Mouse (Mus musculus) cerebellum, adult (tissue): ENCODE measurements at regions not wholly inside any gene's neighbourhood (a gene's known extent, or its start where the extent isn't known, plus 50 kb on each side); places are given as distances from the start of the nearest gene placed in this dataset.

Experiments
- ATAC-seq: cut with Nextera tagmentation; 2 replicates; pipeline ENCODE4 v1.9.2; 2017; ENCODE audit warnings: mild to moderate bottlenecking, moderate library complexity, mixed read lengths; ENCODE audit not compliant: insufficient number of reproducible peaks, low FRiP score, low TSS enrichment

DNA sequence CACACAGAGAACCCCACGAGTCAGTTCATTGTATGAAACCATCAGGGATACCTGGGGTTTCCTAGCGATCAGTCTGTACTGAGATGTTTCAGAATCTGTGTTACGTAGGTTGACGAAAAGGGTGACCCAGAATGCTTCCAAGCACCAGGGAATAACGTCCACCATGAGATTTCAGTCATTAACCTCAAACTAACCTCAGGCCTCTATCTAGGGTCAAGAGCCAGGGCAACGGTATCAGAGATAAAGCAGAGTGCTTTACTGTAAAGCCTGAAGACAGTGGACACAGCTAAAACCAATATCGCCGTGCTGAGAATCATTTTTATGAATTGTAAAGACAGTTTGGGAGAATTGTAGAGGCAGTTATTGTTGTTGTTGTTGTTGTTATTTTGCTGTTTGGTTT is 52.9 kb upstream of the Errfi1 start:
- no peak for ATAC-seq

DNA sequence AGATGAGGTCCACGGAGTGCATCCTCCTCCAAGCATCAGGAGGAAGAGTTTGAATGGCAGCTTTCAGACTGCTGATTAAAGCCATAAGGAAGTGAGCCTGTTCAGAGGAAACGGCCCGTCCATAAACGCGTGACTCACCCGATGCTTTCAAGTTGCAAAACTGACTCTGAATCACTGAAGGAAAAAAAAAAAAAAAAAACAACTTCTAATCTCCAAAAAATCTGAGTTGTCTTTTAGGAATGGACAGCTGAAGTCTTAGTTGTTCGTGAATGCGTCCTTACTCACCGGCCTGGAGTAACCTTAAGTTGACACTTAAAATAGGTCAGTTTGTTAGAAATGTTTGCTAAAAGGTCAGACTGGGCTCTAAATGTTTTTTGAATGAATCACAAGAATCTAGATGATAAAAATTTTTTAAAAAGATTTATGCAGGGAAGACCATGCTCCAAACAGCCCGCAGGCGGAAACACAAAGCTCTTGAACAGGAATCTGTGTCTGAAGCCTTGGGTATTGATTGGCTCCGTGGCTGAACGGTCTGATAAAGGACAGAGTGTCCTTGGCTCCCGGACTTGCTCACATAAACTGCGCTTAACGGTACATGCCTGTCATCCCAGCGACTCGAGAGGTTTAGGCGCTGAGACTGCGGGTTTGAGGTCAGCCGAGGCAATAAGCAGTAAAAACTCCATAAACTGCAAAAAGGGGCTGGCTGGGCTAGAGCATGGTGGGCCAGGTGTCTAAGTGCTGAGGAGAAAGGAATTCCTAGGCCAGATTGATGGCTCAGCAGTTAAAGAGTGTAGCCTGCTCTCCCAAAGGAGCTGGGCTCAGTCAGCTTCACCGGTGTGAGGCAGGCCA is 53.9 kb upstream of the Errfi1 start:
- ATAC-seq: no peak

DNA sequence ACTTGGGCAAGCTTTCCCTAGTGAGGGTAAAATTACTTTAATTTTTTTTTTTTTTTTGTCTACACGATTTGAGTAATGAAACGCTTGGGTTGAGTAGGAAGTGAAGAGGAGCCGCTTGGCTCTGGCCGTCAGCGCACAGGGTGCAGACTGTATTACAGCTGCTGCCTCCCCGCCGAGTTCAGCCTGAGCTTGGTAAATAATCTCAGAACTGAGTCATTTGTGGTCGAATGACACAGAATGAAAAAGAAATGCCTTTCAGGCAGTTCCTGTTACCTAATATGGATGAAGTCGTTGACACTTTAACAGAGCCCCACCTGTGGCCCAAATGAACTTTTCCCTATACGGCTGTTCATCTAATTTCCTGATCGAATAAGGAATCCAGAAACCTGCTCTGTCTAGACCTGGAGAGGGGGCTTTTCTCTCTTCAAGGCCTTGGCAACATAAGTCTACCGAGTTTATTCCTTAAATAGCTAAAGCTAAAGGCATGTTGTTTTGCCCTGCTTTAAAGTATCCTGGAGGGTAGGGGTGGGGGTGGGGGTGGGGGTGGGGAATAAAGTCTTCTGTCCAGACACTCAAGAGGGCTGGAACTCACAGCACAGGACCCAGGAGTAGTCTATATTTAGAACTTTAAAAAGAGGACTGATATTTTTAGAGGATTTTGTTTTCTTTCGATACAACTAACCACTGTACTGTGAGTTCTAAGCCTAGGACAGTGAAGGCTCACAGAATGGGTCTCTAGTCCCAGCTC is 54.8 kb upstream of the Errfi1 start:
- no peak for ATAC-seq

DNA sequence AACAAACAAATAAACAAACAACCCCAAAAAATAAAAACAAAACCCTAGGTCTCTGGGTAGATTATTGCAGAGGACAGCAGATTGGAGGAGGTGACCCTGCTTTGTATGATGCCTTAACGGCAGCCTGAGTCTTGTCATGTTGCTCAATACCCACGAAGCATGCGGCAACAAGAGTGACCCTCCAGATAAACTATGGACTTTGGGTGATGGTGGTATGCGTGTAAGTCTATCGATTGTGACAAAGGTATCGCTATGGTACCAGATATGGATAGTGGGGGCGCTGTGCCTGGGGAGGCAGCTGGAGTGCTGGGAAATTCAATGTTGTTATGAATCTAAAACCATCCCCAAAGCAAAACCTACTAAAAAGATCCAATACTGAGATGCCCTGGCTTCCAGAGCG is 55.4 kb upstream of the Errfi1 start:
- no peak for ATAC-seq

GRCm38 (mm10) chr4:150797057-150797456 is 56.7 kb upstream of the Errfi1 start:
- ATAC-seq: no peak

GRCm38 (mm10) chr4:150794878-150795277 is 58.8 kb upstream of the Errfi1 start:
- ATAC-seq: no peak

GRCm38 (mm10) chr4:150794257-150794794 is 59.4 kb upstream of the Errfi1 start:
- no peak for ATAC-seq

- no peak for ATAC-seq
Observed at GRCm38 (mm10) chr4:150793146-150793545, 60.6 kb upstream of the Errfi1 start.

DNA sequence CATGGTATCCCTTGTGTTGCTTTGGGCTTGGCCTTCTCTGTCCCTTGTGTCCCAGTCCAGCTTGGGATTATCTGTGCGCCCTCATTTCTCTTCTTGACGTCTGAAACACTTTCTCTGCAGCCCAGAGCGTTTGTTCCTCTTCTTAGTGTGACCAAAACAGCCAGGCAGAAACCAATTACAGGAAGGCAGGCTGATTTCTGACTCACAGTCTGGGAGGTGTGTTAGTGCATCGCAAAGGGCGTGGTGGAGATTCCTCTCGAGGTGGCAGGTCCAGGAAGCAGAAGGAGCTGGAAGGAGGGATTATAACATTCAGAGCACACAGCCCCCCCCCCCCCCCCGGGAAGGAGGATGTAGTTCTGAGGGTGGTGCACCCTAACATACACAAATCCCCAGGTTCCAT is 64.6 kb upstream of the Errfi1 start:
- ATAC-seq: no peak

- no peak for ATAC-seq
Observed at GRCm38 (mm10) chr4:150787113-150787512, 66.6 kb upstream of the Errfi1 start.

DNA sequence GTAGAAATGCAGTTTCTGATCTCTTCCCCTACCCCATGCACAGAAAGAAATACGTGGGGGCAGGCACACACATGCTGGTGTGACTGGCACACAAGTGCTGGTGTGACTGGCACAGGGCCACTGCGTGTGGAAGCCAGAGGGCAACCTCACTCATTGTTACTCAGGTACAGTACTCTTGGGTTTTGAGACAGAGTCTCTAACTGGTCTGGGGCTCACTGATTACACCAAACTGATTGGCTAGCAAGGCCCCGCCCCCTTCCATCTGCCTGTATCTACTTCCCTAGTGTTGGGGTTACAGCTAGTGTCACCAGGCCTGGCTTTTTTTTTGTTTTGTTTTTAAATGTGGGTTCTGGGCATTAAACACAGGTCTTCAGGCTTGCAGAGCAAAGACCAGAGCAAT is 67.1 kb upstream of the Errfi1 start:
- no peak for ATAC-seq

DNA sequence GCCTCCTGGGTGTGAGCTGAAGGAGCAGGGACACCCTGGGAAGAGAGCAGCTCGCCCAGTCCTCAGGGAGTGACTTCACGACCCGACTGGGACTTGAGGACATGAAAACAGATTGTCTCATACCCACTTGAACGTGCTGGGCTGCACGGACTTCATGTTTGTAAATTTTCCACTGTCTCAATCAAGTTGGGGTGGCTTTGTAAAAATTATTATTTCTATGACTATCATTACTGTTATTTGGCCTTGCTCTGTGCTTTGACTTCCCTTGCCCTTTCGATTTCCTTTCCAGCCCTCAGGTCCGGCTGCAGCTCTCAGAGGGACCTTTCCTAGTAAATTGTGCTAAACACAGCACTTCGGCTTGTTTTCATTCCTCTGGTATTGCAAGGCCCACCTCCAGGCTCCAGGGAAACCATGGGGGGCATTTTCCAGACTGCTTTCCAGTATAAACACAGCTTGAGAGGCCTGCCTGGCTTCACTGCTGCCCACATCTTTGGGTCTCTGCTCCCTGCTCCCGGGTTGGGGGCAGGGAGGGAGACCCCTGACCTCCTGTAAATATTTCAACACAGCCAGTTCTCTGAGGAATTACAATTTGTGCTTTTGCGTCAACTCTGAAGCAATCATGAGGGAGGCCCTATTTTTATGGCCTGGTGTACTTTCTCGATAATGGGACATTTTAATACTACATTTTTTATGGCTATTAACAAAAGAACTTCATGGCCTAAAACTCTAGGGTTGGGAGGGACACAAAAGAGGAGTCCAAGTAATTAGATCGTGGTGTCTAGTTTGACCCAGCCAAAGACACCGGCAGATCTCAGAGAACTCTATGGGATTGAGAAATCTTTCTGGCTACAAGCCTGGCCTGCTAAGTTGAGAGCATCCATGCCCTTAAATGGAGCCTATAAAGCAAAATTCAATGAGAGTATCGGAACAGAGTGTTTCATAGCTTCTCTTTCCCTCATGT is 68.9 kb upstream of the Errfi1 start:
- ATAC-seq: no peak

GRCm38 (mm10) chr4:150781304-150781703 is 72.4 kb upstream of the Errfi1 start:
- no peak for ATAC-seq

- no peak for ATAC-seq
Observed at GRCm38 (mm10) chr4:150779340-150779739, 74.4 kb upstream of the Errfi1 start.

- no peak for ATAC-seq
Observed at GRCm38 (mm10) chr4:150778683-150779082, 75.0 kb upstream of the Errfi1 start.

- ATAC-seq: no peak
Observed at GRCm38 (mm10) chr4:150775695-150776521, 77.8 kb upstream of the Errfi1 start.

DNA sequence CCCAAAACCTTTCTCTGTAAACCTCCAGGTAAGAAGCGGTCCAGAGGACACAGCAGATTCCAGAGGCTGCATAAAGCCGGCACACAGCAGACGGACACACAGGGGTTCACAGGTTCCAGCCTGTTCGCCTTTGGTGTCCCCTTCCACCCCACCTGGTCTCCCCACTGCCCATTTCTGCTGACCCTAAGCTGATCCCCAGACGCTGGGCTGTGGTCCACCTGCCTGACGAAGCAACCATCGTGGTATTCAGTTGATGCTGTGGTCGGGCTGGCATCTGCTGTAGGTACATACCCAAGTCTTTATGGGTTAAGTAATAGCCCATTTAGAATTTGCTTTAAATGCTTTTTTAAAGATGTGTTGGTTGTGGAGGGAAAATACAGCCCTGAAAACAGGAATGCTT is 78.4 kb upstream of the Errfi1 start:
- no peak for ATAC-seq

DNA sequence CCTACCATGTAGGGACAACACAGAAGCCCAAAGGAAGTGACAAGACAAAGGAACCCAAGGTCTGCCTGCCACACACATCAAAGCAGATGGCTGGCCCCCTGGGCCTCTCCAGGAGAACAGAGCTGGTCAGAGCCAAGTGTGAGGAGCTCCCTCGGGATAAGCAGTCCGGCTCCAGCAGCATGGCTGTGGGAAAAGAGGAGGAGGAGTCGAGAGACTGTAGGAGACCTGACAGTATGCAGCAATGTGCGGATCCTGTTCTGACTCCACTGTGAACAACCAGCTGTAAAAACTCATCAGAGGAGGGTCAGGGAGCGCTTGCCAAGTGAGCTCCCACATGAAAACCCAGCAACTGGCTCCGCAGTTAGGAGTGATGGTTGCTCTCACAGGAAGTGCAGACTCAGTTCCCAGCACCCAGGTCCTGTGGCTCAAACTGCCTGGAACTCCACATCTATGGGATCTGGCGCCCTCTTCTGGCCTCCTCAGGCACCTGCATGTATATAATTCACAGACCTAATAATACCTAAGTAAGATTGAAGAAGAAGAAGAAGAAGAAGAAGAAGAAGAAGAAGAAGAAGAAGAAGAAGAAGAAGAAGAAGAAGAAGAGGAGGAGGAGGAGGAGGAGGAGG is 79.3 kb upstream of the Errfi1 start:
- ATAC-seq: no peak
